Mouse (Mus musculus) bone marrow macrophage, adult 2 months (primary cell): ENCODE measurements around the gene Spag8.

Source experiments
- CTCF ChIP-seq: IDR thresholded peaks from 2 replicates; pipeline ENCODE4 v1.5.1; 2012; ENCODE audit warnings: low read depth, mild to moderate bottlenecking, low read length, moderate library complexity
- POLR2A ChIP-seq: IDR thresholded peaks from 2 replicates; pipeline ENCODE4 v1.6.1; 2012; ENCODE audit warnings: mild to moderate bottlenecking, low read depth, low read length, borderline replicate concordance

DNA sequence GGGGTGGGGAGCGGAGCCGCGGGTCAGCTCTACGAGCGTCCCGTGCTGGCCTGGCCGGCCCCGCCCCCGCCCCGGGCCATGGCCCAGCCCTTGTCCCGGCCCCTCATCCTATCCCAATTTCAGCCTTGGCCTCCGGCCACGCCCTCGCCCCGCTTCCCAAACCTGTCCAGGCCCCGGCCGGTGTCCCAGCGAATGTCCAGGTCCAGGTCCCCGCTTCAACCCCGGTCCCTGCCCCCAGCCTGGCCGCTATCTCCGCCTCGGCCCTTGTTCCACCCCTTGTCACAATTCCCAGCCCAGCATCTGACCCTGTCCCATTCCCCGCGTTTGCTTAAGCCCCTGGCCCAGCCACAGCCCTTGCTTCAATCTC lies 16.0 kb upstream of the Spag8 start:
- TF ChIP-seq CTCF (no peak), POLR2A (no peak)
